Mouse (Mus musculus): ENCODE data around the gene 3110082I17Rik.

3110082I17Rik gene

GRCm38 (mm10) chr5:139453031-139453430 is 7.3 kb downstream of the 3110082I17Rik start:
- no peak for DNase-seq (ENCODE audit: low spot score)

- DNase-seq (ENCODE audit: low spot score), result no peak
Observed at GRCm38 (mm10) chr5:139449926-139450325, 10.4 kb downstream of the 3110082I17Rik start.

GRCm38 (mm10) chr5:139449161-139449791 is 11.1 kb downstream of the 3110082I17Rik start:
- no peak for DNase-seq (ENCODE audit: low spot score)

GRCm38 (mm10) chr5:139448025-139448424 is 12.3 kb downstream of the 3110082I17Rik start:
- DNase-seq (ENCODE audit: low spot score), result no peak

- no peak for DNase-seq (ENCODE audit: low spot score)
Observed at GRCm38 (mm10) chr5:139445258-139445657, 15.1 kb downstream of the 3110082I17Rik start.

GRCm38 (mm10) chr5:139442962-139443361 is 17.4 kb downstream of the 3110082I17Rik start:
- DNase-seq (ENCODE audit: low spot score), result no peak

- DNase-seq (ENCODE audit: low spot score), result no peak
Observed at GRCm38 (mm10) chr5:139442428-139442827, 17.9 kb downstream of the 3110082I17Rik start.

GRCm38 (mm10) chr5:139441726-139442018 is 18.7 kb downstream of the 3110082I17Rik start:
- no peak for DNase-seq (ENCODE audit: low spot score)

- no peak for DNase-seq (ENCODE audit: low spot score)
Observed at GRCm38 (mm10) chr5:139440926-139441725, 19.2 kb downstream of the 3110082I17Rik start.

- no peak for DNase-seq (ENCODE audit: low spot score)
Observed at GRCm38 (mm10) chr5:139440451-139440850, 19.9 kb downstream of the 3110082I17Rik start.

- no peak for DNase-seq (ENCODE audit: low spot score)
Observed at GRCm38 (mm10) chr5:139438440-139438839, 21.9 kb downstream of the 3110082I17Rik start.

- DNase-seq (ENCODE audit: low spot score), result no peak
Observed at GRCm38 (mm10) chr5:139437769-139438168, 22.6 kb downstream of the 3110082I17Rik start.

GRCm38 (mm10) chr5:139434940-139435339 is 25.4 kb downstream of the 3110082I17Rik start:
- no peak for DNase-seq (ENCODE audit: low spot score)

GRCm38 (mm10) chr5:139433842-139434568 is 26.3 kb downstream of the 3110082I17Rik start:
- no peak for DNase-seq (ENCODE audit: low spot score)

GRCm38 (mm10) chr5:139432747-139433508 is 27.4 kb downstream of the 3110082I17Rik start:
- DNase-seq (ENCODE audit: low spot score), result no peak

- no peak for DNase-seq (ENCODE audit: low spot score)
Observed at GRCm38 (mm10) chr5:139432333-139432732, 28.0 kb downstream of the 3110082I17Rik start.

GRCm38 (mm10) chr5:139429818-139430341 is 30.4 kb downstream of the 3110082I17Rik start:
- no peak for DNase-seq (ENCODE audit: low spot score)

- no peak for DNase-seq (ENCODE audit: low spot score)
Observed at GRCm38 (mm10) chr5:139427989-139428388, 32.3 kb downstream of the 3110082I17Rik start.

GRCm38 (mm10) chr5:139427001-139427400 is 33.3 kb downstream of the 3110082I17Rik start:
- DNase-seq (ENCODE audit: low spot score), result no peak

- DNase-seq (ENCODE audit: low spot score), result no peak
Observed at GRCm38 (mm10) chr5:139425198-139425597, 35.1 kb downstream of the 3110082I17Rik start.

GRCm38 (mm10) chr5:139423026-139423865 is 37.1 kb downstream of the 3110082I17Rik start, which contains the start of gene Gper1:
Gper1 (plus strand) TSS chr5:139423151.
- no peak for DNase-seq (ENCODE audit: low spot score)
